Mouse (Mus musculus) stomach, postnatal 0 days (tissue): Measurements from ENCODE around the gene Snx12. TPM values are rescaled to one million over a fixed set of nuclear protein-coding genes. Genes with fewer than 3 reads are reported as not detected.

Experiments used
- ATAC-seq: fragments of 200-750 bp; cut with Nextera tagmentation; 2 replicates; pipeline ENCODE4 v1.8.0; 2017; ENCODE audit not compliant: low FRiP score, low TSS enrichment
- DNase-seq: peaks from one replicate; pipeline ENCODE4 v3.0.0-alpha.2; 2016; ENCODE audit warnings: low spot score
- H3K27ac ChIP-seq: fragments of 300-500 bp; sonication (generic); replicated peaks from 2 replicates; pipeline ENCODE4 v1.5.1; 2014; ENCODE audit warnings: mild to moderate bottlenecking, control low read depth
- H3K27me3 ChIP-seq: fragments of 300-500 bp; sonication (generic); 2 replicates; pipeline ENCODE4 v1.6.1; 2014; ENCODE audit warnings: low read length; ENCODE audit not compliant: control insufficient read depth, insufficient read depth
- H3K36me3 ChIP-seq: fragments of 300-500 bp; sonication (generic); 2 replicates; pipeline ENCODE4 v1.6.1; 2014; ENCODE audit warnings: low read length, mixed read lengths; ENCODE audit not compliant: control insufficient read depth, insufficient read depth
- H3K4me1 ChIP-seq: fragments of 300-500 bp; sonication (generic); replicated peaks from 2 replicates; pipeline ENCODE4 v1.6.1; 2014; ENCODE audit warnings: antibody characterized with exemption; ENCODE audit not compliant: control insufficient read depth, insufficient read depth
- H3K4me2 ChIP-seq: fragments of 300-500 bp; sonication (generic); replicated peaks from 2 replicates; pipeline ENCODE4 v1.6.1; 2014; ENCODE audit warnings: low read depth, mild to moderate bottlenecking, control low read depth, moderate library complexity
- H3K4me3 ChIP-seq: fragments of 300-500 bp; sonication (generic); 2 replicates; pipeline ENCODE4 v1.5.1; 2014; ENCODE audit warnings: low read depth, low read length, control low read depth
- H3K9ac ChIP-seq: fragments of 300-500 bp; sonication (generic); 2 replicates; pipeline ENCODE4 v1.6.1; 2014; ENCODE audit warnings: mild to moderate bottlenecking, low read length, control low read depth, mixed read lengths
- H3K9me3 ChIP-seq: fragments of 300-500 bp; sonication (generic); 2 replicates; pipeline ENCODE4 v1.6.1; 2016; ENCODE audit warnings: low read length; ENCODE audit not compliant: control insufficient read depth
- CTCF ChIP-seq: IDR thresholded peaks from 2 replicates; pipeline ENCODE4 v1.5.1; 2016; ENCODE audit warnings: antibody characterized with exemption, low read depth, mild to moderate bottlenecking, moderate library complexity
- EP300 ChIP-seq: optimal IDR thresholded peaks from 2 replicates; pipeline ENCODE3; 2016; ENCODE audit warnings: antibody characterized with exemption
- WGBS: fragments of 180-500 bp; shearing (Covaris S2); extraction: QIAGEN DNeasy Blood & Tissue Kit; methylation state at CpG from one replicate; pipeline ENCODE4 v1.1.7; 2014; 5-methylcytosine and 5-hydroxymethylcytosine counted together
- polyA plus RNA-seq: library from polyadenylated mRNA; unstranded; fragments of >200 nt; fragmentation: Nextera tagmentation; extraction: Ambion mirVana; gene quantifications from 2 replicates; pipeline ENCODE4 v1.2.1, GENCODE M21; 2015

Snx12 gene
- polyA plus RNA-seq, 1 experiment from 2014 or later: 35.7 TPM

- Histone ChIP-seq H3K4me1 (no peaks in the 10 kb centered on the region), H3K4me2 (no peak overlapping the region), H3K36me3 (no peaks in the 10 kb centered on the region), H3K4me3 (no peak overlapping the region), H3K9ac (no peak overlapping the region), H3K27ac (no peak overlapping the region), H3K27me3 (no peaks in the 10 kb centered on the region), H3K9me3 (no peaks in the 10 kb centered on the region)
- DNase-seq (no peak), ATAC-seq (no peak)
- TF ChIP-seq EP300: no peak
- TF ChIP-seq CTCF: no peak
- WGBS: 68% methylated on average over 3 of the region's 3 CpGs
Measured at GRCm38 (mm10) chrX:101189285-101189684, 33.1 kb downstream of the Snx12 start.

GRCm38 (mm10) chrX:101187647-101188046 lies 34.7 kb downstream of the Snx12 start:
- WGBS: 63% methylated on average over 1 of the region's 1 CpGs
- no peak overlapping the region for H3K27ac ChIP-seq
- H3K4me3 ChIP-seq: no peak overlapping the region
- H3K27me3 ChIP-seq: no peaks in the 10 kb centered on the region
- DNase-seq (no peak), ATAC-seq (no peak)
- no peak overlapping the region for H3K9ac ChIP-seq
- TF ChIP-seq CTCF (no peak), EP300 (no peak)
- no peaks in the 10 kb centered on the region for H3K4me1 ChIP-seq
- H3K4me2 ChIP-seq: no peak overlapping the region
- H3K9me3 ChIP-seq: no peaks in the 10 kb centered on the region
- H3K36me3 ChIP-seq: no peaks in the 10 kb centered on the region

GRCm38 (mm10) chrX:101173388-101173787 lies 49.0 kb downstream of the Snx12 start:
- Histone ChIP-seq H3K9ac (no peak overlapping the region), H3K27ac (no peak overlapping the region), H3K36me3 (no peaks in the 10 kb centered on the region), H3K4me1 (no peaks in the 10 kb centered on the region), H3K27me3 (no peaks in the 10 kb centered on the region), H3K9me3 (no peaks in the 10 kb centered on the region), H3K4me3 (no peak overlapping the region), H3K4me2 (no peak overlapping the region)
- WGBS: 83% methylated on average over 1 of the region's 1 CpGs
- TF ChIP-seq CTCF: no peak
- TF ChIP-seq EP300: no peak
- DNase-seq (no peak), ATAC-seq (no peak)

DNA sequence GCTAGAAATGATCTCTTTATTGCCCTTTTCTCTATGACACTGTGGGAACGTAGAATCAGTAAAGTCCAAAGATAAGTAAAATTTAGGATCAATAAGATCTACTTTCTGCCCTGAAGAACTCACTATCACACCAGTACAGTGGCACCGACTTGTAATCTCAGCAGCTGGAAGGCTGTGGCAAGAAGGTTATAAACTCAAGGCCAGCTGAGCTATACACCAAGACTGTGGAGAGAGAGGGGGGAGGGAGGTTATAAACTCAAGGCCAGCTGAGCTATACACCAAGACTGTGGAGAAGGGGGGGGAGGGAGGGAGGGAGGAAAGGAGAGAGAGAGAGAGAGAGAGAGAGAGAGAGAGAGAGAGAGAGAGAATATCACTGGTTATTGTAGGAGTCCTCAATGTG lies 53.9 kb downstream of the Snx12 start:
- Histone ChIP-seq H3K9me3 (no peaks in the 10 kb centered on the region), H3K4me3 (no peak overlapping the region), H3K9ac (no peak overlapping the region), H3K4me1 (no peaks in the 10 kb centered on the region), H3K36me3 (no peaks in the 10 kb centered on the region), H3K27ac (no peak overlapping the region), H3K27me3 (no peaks in the 10 kb centered on the region), H3K4me2 (no peak overlapping the region)
- DNase-seq (no peak), ATAC-seq (no peak)
- no peak for TF ChIP-seq CTCF
- no peak for TF ChIP-seq EP300
- 61% methylated on average over 2 of the region's 2 CpGs for WGBS

GRCm38 (mm10) chrX:101163739-101164138 lies 58.6 kb downstream of the Snx12 start:
- DNase-seq: no peak

GRCm38 (mm10) chrX:101163278-101163677 lies 59.1 kb downstream of the Snx12 start:
- Histone ChIP-seq H3K4me1 (no peaks in the 10 kb centered on the region), H3K4me2 (no peak overlapping the region), H3K27ac (no peak overlapping the region), H3K9ac (no peak overlapping the region), H3K4me3 (no peak overlapping the region), H3K36me3 (no peaks in the 10 kb centered on the region), H3K9me3 (no peaks in the 10 kb centered on the region), H3K27me3 (no peaks in the 10 kb centered on the region)
- 68% methylated on average over 3 of the region's 3 CpGs for WGBS
- DNase-seq: no peak
- no peak for TF ChIP-seq CTCF
- TF ChIP-seq EP300: no peak
- ATAC-seq: no peak

More at GRCm38 (mm10) chrX:101163739-101164138, 58.6 kb downstream of the Snx12 start:
- H3K4me3 ChIP-seq: no peak overlapping the region
- no peak overlapping the region for H3K27ac ChIP-seq
- H3K4me1 ChIP-seq: no peaks in the 10 kb centered on the region
- TF ChIP-seq EP300 (no peak), CTCF (no peak)
- ATAC-seq: no peak
- WGBS: 69% methylated on average over 2 of the region's 2 CpGs
- H3K9ac ChIP-seq: no peak overlapping the region
- no peaks in the 10 kb centered on the region for H3K27me3 ChIP-seq
- no peaks in the 10 kb centered on the region for H3K9me3 ChIP-seq
- H3K4me2 ChIP-seq: no peak overlapping the region
- H3K36me3 ChIP-seq: no peaks in the 10 kb centered on the region
